Mouse (Mus musculus): ENCODE results near the gene Tfpi.

DNA sequence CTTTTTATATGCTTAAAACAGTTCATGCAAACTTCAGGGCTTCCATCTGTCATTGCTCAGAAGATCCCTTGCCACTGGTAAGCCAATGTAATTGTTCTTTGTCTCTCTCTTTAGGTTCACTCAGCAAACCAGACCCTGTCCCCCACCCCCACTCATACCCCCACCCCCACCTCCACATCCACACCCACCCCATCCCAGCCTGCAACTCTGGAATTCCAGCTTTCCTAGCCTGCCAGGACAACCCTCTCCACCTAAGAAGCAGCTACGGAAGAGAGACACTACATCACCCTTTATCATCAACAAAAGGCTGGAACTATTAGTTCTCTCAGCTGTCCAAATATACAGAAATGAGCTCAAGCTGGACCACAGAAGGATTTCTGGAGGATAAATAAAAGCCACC, 974 bp downstream of the Tfpi start:
- TF ChIP-seq CTCF (IDR thresholded peaks at IDR 0.05; ENCODE audit: extremely low read depth, insufficient read depth, low read length), result no peak
- no peak for TF ChIP-seq POLR2A (IDR thresholded peaks at IDR 0.05; ENCODE audit: extremely low read depth, insufficient read depth, low read length)

Data from cortical plate, adult 2 months (tissue).